Mouse (Mus musculus) ES-E14 (cell line): ENCODE measurements around the gene Il20. TPM values are rescaled to one million over a fixed set of nuclear protein-coding genes. Genes with fewer than 3 reads are reported as not detected.

ENCODE experiments used
- DNase-seq: peaks from one replicate; pipeline ENCODE4 v3.0.0-alpha.2; 2013; ENCODE audit warnings: low read depth, low spot score
- H3K27ac ChIP-seq: 2 replicates; pipeline ENCODE4 v1.5.1; 2012; ENCODE audit warnings: low read depth, mild to moderate bottlenecking, low read length, moderate library complexity, mixed read lengths; ENCODE audit not compliant: poor library complexity, insufficient read depth, severe bottlenecking
- H3K36me3 ChIP-seq: 2 replicates; pipeline ENCODE4 v1.6.1; 2012; ENCODE audit warnings: mild to moderate bottlenecking, low read length, moderate library complexity, mixed read lengths; ENCODE audit not compliant: control insufficient read depth, poor library complexity, insufficient read depth, severe bottlenecking
- H3K4me1 ChIP-seq, 2 experiments: fragments of 150-350 bp in 1 of 2; sonication (generic) in 1 of 2; 2 replicates each; pipeline ENCODE4 v1.6.1; 2012; ENCODE audit warnings: low read length in 2 of 2, mild to moderate bottlenecking in 1 of 2, mixed read lengths in 1 of 2; ENCODE audit not compliant: control insufficient read depth in 2 of 2, insufficient read depth in 2 of 2, poor library complexity in 1 of 2
- H3K4me3 ChIP-seq, 2 experiments: fragments of 150-350 bp in 1 of 2; sonication (generic) in 1 of 2; 2 replicates each; pipeline ENCODE4 v1.5.1; 2012; ENCODE audit warnings: low read length in 2 of 2, low read depth in 1 of 2, mild to moderate bottlenecking in 1 of 2, mixed read lengths in 1 of 2; ENCODE audit not compliant: insufficient read depth in 1 of 2, poor library complexity in 1 of 2, severe bottlenecking in 1 of 2
- H3K9ac ChIP-seq: 2 replicates; pipeline ENCODE4 v1.6.1; 2012; ENCODE audit warnings: low read depth, mild to moderate bottlenecking, low read length, mixed read lengths; ENCODE audit not compliant: poor library complexity, insufficient read depth, severe bottlenecking
- H3K9me3 ChIP-seq: fragments of 150-350 bp; sonication (generic); 2 replicates; pipeline ENCODE4 v1.6.1; 2012; ENCODE audit warnings: low read depth, mild to moderate bottlenecking, low read length; ENCODE audit not compliant: control insufficient read depth, insufficient read depth
- CHD2 ChIP-seq: IDR thresholded peaks from 2 replicates; pipeline ENCODE4 v1.6.1; 2014; ENCODE audit warnings: mild to moderate bottlenecking, low read depth, low read length, inconsistent platforms
- HCFC1 ChIP-seq: IDR thresholded peaks from 2 replicates; pipeline ENCODE4 v1.6.1; 2012; ENCODE audit warnings: low read length, inconsistent platforms, borderline replicate concordance; ENCODE audit not compliant: insufficient read depth
- MAFK ChIP-seq: IDR thresholded peaks from 2 replicates; pipeline ENCODE4 v1.6.1; 2014; ENCODE audit warnings: mild to moderate bottlenecking, low read depth, low read length, inconsistent platforms; ENCODE audit not compliant: insufficient read depth
- ZC3H11A ChIP-seq: IDR thresholded peaks from 2 replicates; pipeline ENCODE4 v1.6.1; 2012; ENCODE audit warnings: low read depth, mild to moderate bottlenecking, inconsistent platforms, low read length, borderline replicate concordance
- ZNF384 ChIP-seq: IDR thresholded peaks from 2 replicates; pipeline ENCODE4 v1.6.1; 2012; ENCODE audit warnings: low read depth, low read length, inconsistent platforms
- in situ Hi-C, 2 experiments: fragments of 600-800 bp; cut with MboI; formaldehyde crosslinking; loops; one replicate each; pipeline ENCODE4 v1.15.1; 2025; ENCODE audit warnings: low sequenced_read_pairs in 2 of 2, inconsistent platforms in 1 of 2; ENCODE audit not compliant: unreplicated experiment in 2 of 2
- total RNA-seq: library from RNA; depleted of rRNA; stranded (reverse); fragments of 300-350 nt; gene quantifications from 2 replicates; pipeline ENCODE4 v1.2.3, GENCODE M21; 2012

The Il20 gene
- total RNA-seq, 1 experiment = not detected

DNA sequence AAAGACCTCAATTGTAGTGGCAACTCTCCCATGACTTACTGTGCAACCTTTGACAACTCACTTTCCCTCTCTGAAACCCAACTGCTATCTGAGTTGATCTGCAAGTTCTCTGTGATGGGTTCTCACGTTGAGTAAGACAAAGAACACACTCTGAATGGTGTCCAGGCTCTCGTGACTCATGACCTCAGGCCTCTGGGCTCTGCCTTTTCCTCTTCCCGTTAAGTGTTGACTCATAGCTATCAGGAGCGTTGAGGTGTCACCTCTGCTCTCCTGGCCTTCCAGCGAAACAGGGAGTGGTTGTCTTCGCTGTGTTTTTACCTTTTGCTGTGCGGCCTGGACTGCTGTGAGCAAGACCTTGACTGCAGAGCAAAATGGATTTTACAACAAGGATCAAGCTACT is 8.7 kb downstream of the Il20 start:
- no peaks in the 10 kb centered on the region for H3K9me3 ChIP-seq
- no peak for DNase-seq
- in situ Hi-C loops = no loop called here
- no peaks in the 10 kb centered on the region for H3K36me3 ChIP-seq
- no peak overlapping the region for H3K4me3 ChIP-seq
- H3K9ac ChIP-seq = no peak overlapping the region
- TF ChIP-seq HCFC1 (no peak), ZC3H11A (no peak), MAFK (no peak), CHD2 (no peak), ZNF384 (no peak)
- no peak overlapping the region for H3K27ac ChIP-seq
- no peaks in the 10 kb centered on the region for H3K4me1 ChIP-seq

DNA sequence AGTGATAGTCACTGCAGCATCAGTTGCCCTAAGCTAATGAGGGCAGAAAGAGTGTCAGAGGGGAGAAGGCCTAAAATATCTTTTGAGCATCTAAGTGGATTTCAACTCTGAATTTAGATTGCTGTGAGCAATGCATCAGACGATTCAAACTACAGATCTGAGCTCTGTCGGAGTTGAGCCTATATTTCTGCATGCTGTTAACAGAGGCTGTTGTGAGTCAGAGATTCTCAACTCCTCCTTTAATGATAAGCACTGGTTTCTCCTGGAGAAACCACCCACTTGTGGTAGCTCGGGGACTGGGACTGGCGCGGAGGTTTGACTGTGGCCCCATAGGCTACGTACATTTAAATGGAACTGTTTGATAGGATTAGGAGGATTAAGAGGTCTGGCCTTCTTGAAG is 16.8 kb downstream of the Il20 start:
- TF ChIP-seq HCFC1 (no peak), ZNF384 (no peak), CHD2 (no peak), MAFK (no peak), ZC3H11A (no peak)
- no peak overlapping the region for H3K27ac ChIP-seq
- no peak overlapping the region for H3K9ac ChIP-seq
- H3K9me3 ChIP-seq = no peaks in the 10 kb centered on the region
- in situ Hi-C loops = loop anchor here (25.0 kb wide), 2 partner anchors 168 to 368 kb away; no protein-coding TSS in a partner anchor
- H3K4me1 ChIP-seq = no peaks in the 10 kb centered on the region
- H3K4me3 ChIP-seq = no peak overlapping the region
- no peak for DNase-seq
- H3K36me3 ChIP-seq = no peaks in the 10 kb centered on the region

GRCm38 (mm10) chr1:130893329-130894040 is 17.8 kb downstream of the Il20 start:
- Histone ChIP-seq H3K4me3 (no peak overlapping the region), H3K4me1 (no peaks in the 10 kb centered on the region), H3K9me3 (no peaks in the 10 kb centered on the region), H3K36me3 (no peaks in the 10 kb centered on the region), H3K9ac (no peak overlapping the region), H3K27ac (no peak overlapping the region)
- in situ Hi-C loops = loop anchor here (25.0 kb wide), 2 partner anchors 169 to 369 kb away; no protein-coding TSS in a partner anchor
- no peak for DNase-seq
- TF ChIP-seq ZNF384 = no peak
- TF ChIP-seq MAFK = no peak
- no peak for TF ChIP-seq HCFC1
- TF ChIP-seq ZC3H11A = no peak
- TF ChIP-seq CHD2 = no peak

DNA sequence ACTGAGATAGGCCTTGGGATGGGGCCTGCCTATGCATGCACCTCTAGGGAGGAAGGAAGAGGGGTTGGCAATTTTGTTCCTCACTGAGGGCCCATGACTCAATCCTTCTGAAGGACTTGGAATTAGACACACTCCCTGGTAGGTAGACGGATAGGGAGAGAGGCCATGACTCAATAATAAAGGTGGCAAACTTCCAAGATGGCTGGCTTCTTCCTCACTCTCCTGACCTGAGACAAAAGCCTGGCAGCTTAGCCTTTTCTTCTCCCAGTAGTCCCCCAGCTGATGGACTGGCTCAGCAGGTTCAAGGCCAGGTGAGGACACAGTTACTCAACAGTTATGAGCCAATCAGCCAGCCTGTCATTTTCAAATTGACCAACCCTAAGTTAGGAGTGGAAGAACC is 18.8 kb downstream of the Il20 start:
- in situ Hi-C loops = loop anchor here (25.0 kb wide), 2 partner anchors 170 to 370 kb away; no protein-coding TSS in a partner anchor
- DNase-seq = no peak
- H3K9ac ChIP-seq = no peak overlapping the region

More for the DNA sequence above, 18.8 kb downstream of the Il20 start:
- TF ChIP-seq HCFC1 (no peak), MAFK (no peak), ZC3H11A (no peak), CHD2 (no peak), ZNF384 (no peak)
- Histone ChIP-seq H3K36me3 (no peaks in the 10 kb centered on the region), H3K4me1 (no peaks in the 10 kb centered on the region), H3K4me3 (no peak overlapping the region), H3K27ac (no peak overlapping the region), H3K9me3 (no peaks in the 10 kb centered on the region)
